Mouse (Mus musculus) megakaryocyte-erythroid progenitor cell, adult 5-6 weeks (primary cell): ENCODE measurements around the gene Ramp2. TPM values are rescaled to one million over a fixed set of nuclear protein-coding genes. Genes with fewer than 3 reads are reported as not detected.

Experiments used
- ATAC-seq: replicated peaks from 2 replicates; pipeline ENCODE4 v1.8.0; 2016; ENCODE audit warnings: mild to moderate bottlenecking, inconsistent platforms; ENCODE audit not compliant: severe bottlenecking, poor library complexity, low FRiP score, low TSS enrichment
- total RNA-seq, 2 experiments: library from RNA; stranded (forward) in 1 of 2; stranded (reverse) in 1 of 2; fragments of 200-1000, 215-1000 nt in 1 of 2; fragments of >200 nt in 1 of 2; fragmentation: Nextera tagmentation in 1 of 2; gene quantifications; 2 replicates each; pipeline ENCODE4 v1.2.3; 2014 to 2017

Ramp2 gene
- total RNA-seq, 2 experiments from 2014 or later: not detected

GRCm38 (mm10) chr11:101263138-101263988 is 17.5 kb downstream of the Ramp2 start:
- ATAC-seq: no peak

GRCm38 (mm10) chr11:101263989-101264280 is 18.1 kb downstream of the Ramp2 start:
- no peak for ATAC-seq

GRCm38 (mm10) chr11:101264954-101265471 is 19.2 kb downstream of the Ramp2 start:
- ATAC-seq: no peak

- ATAC-seq: no peak
Measured at GRCm38 (mm10) chr11:101265906-101266305, 20.1 kb downstream of the Ramp2 start.

- ATAC-seq: no peak
Measured at GRCm38 (mm10) chr11:101269577-101270116, 23.8 kb downstream of the Ramp2 start.

- ATAC-seq: no peak
Measured at GRCm38 (mm10) chr11:101272446-101272845, 26.6 kb downstream of the Ramp2 start.

- no peak for ATAC-seq
Measured at GRCm38 (mm10) chr11:101275309-101275708, 29.5 kb downstream of the Ramp2 start.

- ATAC-seq: no peak
Measured at GRCm38 (mm10) chr11:101276319-101277070, 30.7 kb downstream of the Ramp2 start.

GRCm38 (mm10) chr11:101277381-101278222 is 31.8 kb downstream of the Ramp2 start:
- ATAC-seq: no peak

GRCm38 (mm10) chr11:101278223-101279192 is 32.7 kb downstream of the Ramp2 start, which contains the start of the genes Cntd1 and Coa3:
TSS of gene Cntd1 (plus strand) at chr11:101279012.
TSS of gene Coa3 (minus strand) at chr11:101279114.
- ATAC-seq: peak; percentile 95

- 0 out of 2 replicates have a peak, but pooled peaks have one; percentile 23 for ATAC-seq
Measured at GRCm38 (mm10) chr11:101279193-101279569, 33.4 kb downstream of the Ramp2 start.

- ATAC-seq: no peak
Measured at GRCm38 (mm10) chr11:101280837-101281236, 35.0 kb downstream of the Ramp2 start.

GRCm38 (mm10) chr11:101282896-101283295 is 37.1 kb downstream of the Ramp2 start:
- ATAC-seq: no peak

GRCm38 (mm10) chr11:101283805-101284204 is 38.0 kb downstream of the Ramp2 start:
- ATAC-seq: no peak

GRCm38 (mm10) chr11:101287306-101287705 is 41.5 kb downstream of the Ramp2 start:
- no peak for ATAC-seq

GRCm38 (mm10) chr11:101291231-101291630 is 45.4 kb downstream of the Ramp2 start:
- ATAC-seq: no peak

- no peak for ATAC-seq
Measured at GRCm38 (mm10) chr11:101295191-101295590, 49.4 kb downstream of the Ramp2 start.

- no peak for ATAC-seq
Measured at GRCm38 (mm10) chr11:101300881-101301280, 55.1 kb downstream of the Ramp2 start.
